Mouse (Mus musculus) macrophage (primary cell): ENCODE measurements around the gene Rab6b. TPM values are rescaled to one million over a fixed set of nuclear protein-coding genes. Genes with fewer than 3 reads are reported as not detected.

Experiments used
- H3K27ac ChIP-seq: fragments of 350-480 bp; formaldehyde crosslinking; 2 replicates; pipeline ENCODE4 v1.9.0; 2021
- H3K36me3 ChIP-seq: fragments of 350-480 bp; formaldehyde crosslinking; 2 replicates; pipeline ENCODE4 v1.9.0; 2021; ENCODE audit errors: inconsistent target
- H3K4me3 ChIP-seq: fragments of 350-480 bp; formaldehyde crosslinking; 2 replicates; pipeline ENCODE4 v1.9.0; 2021; ENCODE audit errors: inconsistent target
- H3K79me2 ChIP-seq: fragments of 350-480 bp; formaldehyde crosslinking; 2 replicates; pipeline ENCODE4 v1.9.0; 2021; ENCODE audit errors: inconsistent target
- WGBS: methylation state at CpG from one replicate; pipeline ENCODE4 v1.1.7; 2026; ENCODE audit warnings: inconsistent platforms; ENCODE audit not compliant: missing documents; 5-methylcytosine and 5-hydroxymethylcytosine counted together
- polyA plus RNA-seq: library from polyadenylated mRNA; stranded (reverse); fragments of 250-400 nt; gene quantifications from 3 replicates; pipeline ENCODE4 v1.2.4, GENCODE M21; 2018; ENCODE audit warnings: inconsistent platforms

Rab6b gene
- polyA plus RNA-seq, 1 experiment from 2014 or later, result 3.2 TPM

DNA sequence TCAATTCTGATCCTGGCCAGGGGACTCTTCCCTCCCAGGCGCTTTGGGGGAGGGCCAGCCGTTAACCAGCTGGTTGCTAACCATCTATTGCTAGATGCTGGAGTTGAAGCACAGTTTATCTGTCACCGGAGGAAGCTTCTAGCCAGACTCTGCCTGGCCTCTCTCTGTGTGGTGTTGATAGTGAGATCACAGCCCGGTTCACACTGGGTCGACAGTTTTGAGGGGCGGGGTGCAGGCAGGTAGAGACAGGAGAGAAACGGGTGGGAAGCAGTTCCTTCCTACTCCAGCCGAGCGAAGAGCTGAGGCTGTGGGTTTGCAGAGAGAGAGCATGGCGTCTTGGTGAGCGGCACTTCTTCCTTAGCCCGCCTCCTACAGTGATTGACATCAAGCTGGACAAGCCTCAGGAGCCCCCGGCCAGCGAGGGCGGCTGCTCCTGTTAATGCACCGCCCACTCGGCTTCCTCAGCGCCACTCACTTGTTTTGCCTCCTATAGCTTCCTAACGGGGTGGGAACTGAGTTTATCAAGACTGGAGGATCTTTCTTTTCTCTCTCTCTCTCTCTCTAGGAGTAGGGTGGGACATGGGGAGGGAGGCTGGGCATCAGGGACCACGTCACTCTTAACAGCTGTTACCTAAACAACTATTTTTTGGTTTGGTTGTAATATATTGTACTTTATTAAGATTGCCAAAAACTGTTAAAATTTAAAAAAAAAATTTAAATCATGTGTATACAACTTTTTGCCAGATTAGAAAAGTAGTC lies 69.4 kb downstream of the Rab6b start:
- peak overlapping the region; percentile 12; the same call in 1 of the 2 replicates for H3K4me3 ChIP-seq
- no peaks in the 10 kb centered on the region for H3K79me2 ChIP-seq
- H3K27ac ChIP-seq, result no peak overlapping the region
- no peaks in the 10 kb centered on the region for H3K36me3 ChIP-seq
- 13% methylated on average over 20 of the region's 20 CpGs for WGBS

DNA sequence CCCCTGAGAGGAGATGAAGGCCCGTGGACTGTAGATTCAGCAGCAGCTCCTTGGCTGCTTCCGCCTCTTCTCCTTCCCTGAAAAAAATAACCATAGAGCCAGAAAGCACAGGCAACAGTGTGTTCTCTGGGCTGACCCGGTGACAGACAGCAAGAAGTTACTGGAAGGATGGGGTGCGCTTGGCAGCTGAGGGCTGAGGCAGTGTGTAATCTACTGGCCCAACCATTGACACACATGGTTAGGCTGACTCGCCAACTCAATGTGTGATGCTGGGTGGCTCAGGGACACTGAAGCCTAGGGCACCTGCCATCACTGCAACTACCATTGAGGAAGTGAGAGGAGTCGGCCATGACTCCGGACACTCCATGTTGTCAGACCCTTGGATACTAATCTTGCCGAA lies 70.3 kb downstream of the Rab6b start:
- 91% methylated on average over 8 of the region's 8 CpGs for WGBS
- Histone ChIP-seq H3K27ac (no peak overlapping the region), H3K36me3 (no peaks in the 10 kb centered on the region), H3K79me2 (no peaks in the 10 kb centered on the region), H3K4me3 (no peak overlapping the region)

DNA sequence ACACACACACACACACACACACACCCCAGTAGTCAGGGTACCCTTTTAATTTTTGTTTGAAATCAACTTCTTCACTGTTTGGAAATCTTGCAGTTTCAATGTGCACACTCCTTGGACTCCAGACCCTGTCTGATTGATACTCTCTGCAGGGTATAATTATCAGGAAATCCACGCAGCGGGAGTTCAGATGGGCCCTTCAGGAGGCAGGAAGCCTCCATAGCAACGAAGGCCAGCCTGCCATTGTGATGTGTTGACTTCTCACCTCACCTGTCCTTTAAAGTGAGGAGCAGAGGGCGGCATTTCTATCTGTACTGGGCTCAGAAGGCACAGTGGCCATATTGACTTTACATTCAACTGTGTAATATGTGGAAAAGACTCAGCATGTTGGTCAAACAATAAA lies 73.3 kb downstream of the Rab6b start:
- Histone ChIP-seq H3K36me3 (peaks cover 15% of the 10 kb centered on the region), H3K4me3 (no peak overlapping the region), H3K27ac (no peak overlapping the region), H3K79me2 (no peaks in the 10 kb centered on the region)
- 83% methylated on average over 4 of the region's 4 CpGs for WGBS

DNA sequence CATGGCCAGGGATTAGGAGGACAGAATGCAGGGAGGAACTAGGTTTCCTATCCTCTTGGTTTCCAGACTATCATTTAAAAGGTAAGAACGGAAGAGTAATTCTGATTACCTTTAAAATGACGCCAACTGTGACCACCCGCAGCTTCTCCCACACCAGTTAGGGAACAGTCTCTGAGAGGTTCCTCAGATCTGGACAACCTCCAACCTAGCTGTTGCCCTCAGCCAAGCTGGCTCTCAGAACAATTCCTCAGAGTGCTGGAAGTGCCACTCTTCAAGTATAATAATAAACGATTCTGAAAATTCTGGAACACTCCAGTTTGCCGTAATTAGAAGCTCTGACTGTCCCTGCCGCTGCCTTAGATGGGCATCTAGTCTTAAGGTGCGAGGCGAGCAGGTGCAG lies 74.4 kb downstream of the Rab6b start:
- no peaks in the 10 kb centered on the region for H3K79me2 ChIP-seq
- whole genome bisulfite sequencing, result 97% methylated on average over 8 of the region's 8 CpGs

DNA sequence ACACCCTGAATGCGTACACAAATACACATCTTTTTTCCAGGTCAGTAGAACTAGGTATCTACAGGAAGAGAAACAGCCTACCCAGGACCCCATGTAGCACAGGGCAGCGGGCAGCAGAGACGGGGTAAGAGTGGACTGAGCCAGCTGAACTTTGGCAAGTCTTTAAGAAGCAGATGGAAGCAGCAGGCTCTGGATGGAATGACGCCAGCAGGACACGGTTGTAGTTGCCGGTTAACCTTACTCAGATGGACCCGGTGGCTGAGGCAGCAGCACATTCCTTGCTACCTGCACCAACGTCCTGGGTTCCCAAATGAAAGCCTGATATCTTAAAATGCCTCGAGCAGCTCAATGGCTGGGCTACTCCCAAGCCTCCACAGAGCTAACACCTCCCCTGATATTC lies 75.2 kb downstream of the Rab6b start:
- no peak overlapping the region for H3K27ac ChIP-seq
- H3K79me2 ChIP-seq, result no peaks in the 10 kb centered on the region
- peaks cover 31% of the 10 kb centered on the region for H3K36me3 ChIP-seq
- WGBS, result 88% methylated on average over 8 of the region's 9 CpGs
- no peak overlapping the region for H3K4me3 ChIP-seq

More for the DNA sequence above, 74.4 kb downstream of the Rab6b start:
- peaks cover 26% of the 10 kb centered on the region for H3K36me3 ChIP-seq
- H3K27ac ChIP-seq, result no peak overlapping the region
- H3K4me3 ChIP-seq, result no peak overlapping the region

DNA sequence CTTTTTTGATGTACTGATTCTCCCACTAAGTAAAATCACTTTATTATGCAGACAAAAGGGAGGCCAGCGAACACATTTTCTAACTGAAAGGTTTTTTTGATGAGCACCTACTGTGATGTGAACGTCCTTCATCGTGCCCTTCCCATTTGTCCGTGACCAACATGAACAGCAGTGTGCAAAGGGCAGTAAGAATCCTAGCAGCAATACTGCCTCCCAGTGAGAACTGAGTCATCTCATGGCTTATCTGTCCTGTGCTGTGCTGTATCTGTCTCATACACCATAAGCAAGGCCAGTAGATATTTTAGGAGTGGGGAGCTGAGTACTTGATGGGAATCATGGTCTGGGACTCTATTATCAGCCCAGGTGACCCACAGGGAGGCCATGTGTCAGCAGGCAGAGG lies 76.8 kb downstream of the Rab6b start:
- Histone ChIP-seq H3K4me3 (no peak overlapping the region), H3K79me2 (no peaks in the 10 kb centered on the region), H3K27ac (no peak overlapping the region), H3K36me3 (peaks cover 44% of the 10 kb centered on the region)
- WGBS, result 92% methylated on average over 4 of the region's 4 CpGs

DNA sequence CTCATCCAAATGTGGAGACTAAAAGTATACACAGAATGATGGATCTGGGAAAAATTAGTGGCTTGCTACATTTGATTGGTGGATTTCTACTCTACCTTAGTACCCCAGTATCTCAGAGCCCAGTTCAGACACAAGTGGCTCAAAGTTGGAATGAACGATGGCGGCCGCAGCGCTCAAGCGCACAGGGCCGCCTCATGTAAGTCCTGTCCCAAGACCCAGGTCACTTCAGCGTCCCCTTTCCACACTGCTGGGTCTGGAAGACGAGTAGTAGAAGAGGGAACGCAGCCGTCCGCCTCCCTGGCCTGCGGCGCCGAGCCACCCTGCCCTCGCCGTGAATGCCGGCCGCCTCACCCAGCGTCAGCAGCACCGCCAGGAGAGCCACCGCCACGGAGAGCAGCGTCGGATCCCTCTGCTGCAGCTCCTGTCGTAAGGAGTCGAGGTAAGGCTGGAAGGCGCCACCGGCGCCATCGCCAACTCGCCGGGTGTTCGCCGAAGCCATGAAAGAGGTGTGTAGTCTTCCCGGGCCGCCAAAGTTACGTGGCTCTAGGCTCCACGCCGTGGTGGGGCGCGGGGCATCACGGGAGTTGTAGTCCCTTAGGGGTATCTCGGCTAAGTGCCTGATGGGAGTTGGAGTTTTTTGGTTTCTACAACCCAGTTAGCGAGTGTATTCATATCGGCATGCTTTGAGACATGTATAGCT lies 90.1 kb downstream of the Rab6b start, which contains the start of gene Srprb:
TSS of gene Srprb (minus strand) at position 577 of the 700 bp plus-strand sequence.
- 2% methylated on average over 45 of the region's 45 CpGs for WGBS
- Histone ChIP-seq H3K27ac (no peak within 1 kb of the TSS), H3K79me2 (peaks cover 13% of the 10 kb centered on the region; the same call in 1 of the 2 replicates), H3K36me3 (peaks cover 20% of the 10 kb centered on the region; the same call in 1 of the 2 replicates), H3K4me3 (peak within 1 kb of the TSS; percentile 74)

DNA sequence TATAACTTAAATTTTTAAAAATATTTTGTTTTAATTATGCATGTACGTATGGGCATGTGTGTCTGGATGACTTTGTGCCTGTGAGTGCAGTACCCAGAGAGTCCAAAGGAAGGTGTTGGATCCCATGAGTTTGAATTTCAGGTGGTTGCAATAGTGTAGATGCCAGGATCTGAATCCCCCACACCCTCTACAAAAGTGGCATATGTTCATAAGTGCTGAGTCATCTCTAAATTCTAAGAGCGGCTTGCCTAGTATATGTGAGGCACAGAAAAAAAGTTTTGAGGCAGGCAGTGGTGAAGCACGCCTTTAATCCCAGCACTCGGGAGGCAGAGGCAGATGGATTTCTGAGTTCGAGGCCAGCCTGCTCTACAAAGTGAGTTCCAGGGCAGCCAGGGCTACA lies 94.2 kb downstream of the Rab6b start:
- Histone ChIP-seq H3K36me3 (peaks cover 19% of the 10 kb centered on the region), H3K27ac (no peak overlapping the region), H3K79me2 (peaks cover 7% of the 10 kb centered on the region; the same call in 1 of the 2 replicates), H3K4me3 (no peak overlapping the region)
- WGBS, result 91% methylated on average over 5 of the region's 5 CpGs

DNA sequence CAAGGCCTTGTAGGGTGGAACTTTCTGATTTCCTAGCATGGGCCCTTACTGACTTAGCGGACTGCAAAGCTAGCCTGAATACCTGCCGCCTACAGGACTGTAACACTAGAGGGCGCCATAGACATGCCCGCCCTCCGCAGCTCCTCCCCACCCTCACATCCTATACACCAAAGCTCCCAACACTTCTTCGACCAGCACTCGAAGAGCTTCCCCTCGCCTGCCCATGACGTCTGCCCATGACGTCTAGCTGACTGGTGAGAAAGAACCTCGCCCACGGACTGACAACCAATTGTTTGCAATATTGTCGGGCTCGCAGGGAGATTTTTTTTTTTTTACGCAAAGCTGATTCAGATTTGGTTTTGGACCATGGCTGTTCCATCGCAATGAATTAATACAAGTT lies 96.3 kb downstream of the Rab6b start:
- H3K79me2 ChIP-seq, result no peaks in the 10 kb centered on the region
- H3K4me3 ChIP-seq, result no peak overlapping the region
- 10% methylated on average over 16 of the region's 16 CpGs for WGBS

DNA sequence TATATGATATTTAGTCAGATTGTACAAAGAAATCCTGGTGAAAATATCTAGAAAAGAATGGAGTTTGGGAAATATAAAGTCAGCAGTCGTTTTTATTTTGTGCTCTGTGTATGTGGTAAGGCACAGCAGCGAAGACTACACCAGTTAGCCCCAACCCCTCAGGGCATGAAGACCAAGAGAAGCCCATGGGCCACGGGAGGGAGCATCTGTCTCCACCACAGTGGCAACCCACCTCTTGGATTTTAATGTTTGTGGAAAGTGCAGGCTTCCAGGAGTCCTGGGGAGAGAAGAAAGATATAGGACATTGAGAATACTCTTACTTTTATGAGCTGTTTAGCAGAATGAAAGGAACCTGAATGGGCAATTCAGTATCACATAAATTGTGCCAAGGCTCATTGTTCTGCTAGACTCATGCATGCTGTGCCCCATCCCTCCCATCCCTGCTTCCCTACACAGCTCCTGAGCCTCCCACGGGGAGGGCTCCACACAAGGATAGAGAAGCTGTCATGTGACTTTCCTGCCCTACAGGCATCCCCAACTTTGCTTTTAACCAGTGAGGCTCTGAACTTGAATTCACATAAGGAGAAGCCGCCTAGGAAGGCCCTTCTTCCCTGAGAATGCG lies 97.3 kb downstream of the Rab6b start:
- peaks cover 40% of the 10 kb centered on the region for H3K36me3 ChIP-seq
- no peak overlapping the region for H3K27ac ChIP-seq
- H3K4me3 ChIP-seq, result no peak overlapping the region
- H3K79me2 ChIP-seq, result no peaks in the 10 kb centered on the region
- 88% methylated on average over 6 of the region's 6 CpGs for WGBS

More for the DNA sequence above, 96.3 kb downstream of the Rab6b start:
- H3K27ac ChIP-seq, result no peak overlapping the region
- H3K36me3 ChIP-seq, result peaks cover 37% of the 10 kb centered on the region

DNA sequence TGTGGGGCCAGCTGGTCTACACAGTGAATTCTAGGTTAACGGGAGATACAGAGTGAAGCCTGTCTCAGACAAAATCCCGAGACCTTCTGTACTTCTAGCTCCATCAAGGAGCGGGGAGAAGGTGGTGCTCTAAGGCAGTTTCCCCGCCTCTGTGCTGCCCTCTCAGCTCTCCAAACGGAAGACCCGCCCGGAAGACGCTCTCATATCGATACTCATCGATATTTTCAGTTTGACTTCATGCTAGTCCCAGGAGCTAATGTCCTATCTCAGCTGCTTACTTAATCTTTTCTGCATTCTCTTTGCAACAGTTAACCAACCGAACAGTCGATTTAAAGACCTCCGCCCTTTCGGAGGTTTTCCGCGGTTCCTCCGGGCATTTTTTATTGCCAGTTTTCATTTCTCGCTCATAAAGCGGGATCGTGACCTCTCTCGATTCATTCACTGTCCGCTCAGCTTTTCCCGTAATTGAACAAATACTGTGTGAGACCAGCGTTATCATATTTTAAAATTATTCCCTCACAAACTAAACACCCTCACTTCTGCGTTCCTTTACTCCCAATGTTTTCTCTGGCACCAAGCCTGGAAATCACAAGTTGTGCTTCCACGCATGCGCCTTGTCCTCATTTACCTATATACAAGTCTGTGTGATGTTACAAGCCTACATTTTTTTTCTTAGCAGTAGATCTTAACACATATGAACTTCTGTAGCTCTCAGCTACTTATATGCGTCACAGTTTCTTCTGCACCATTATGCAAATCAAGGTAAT lies 101.2 kb downstream of the Rab6b start:
- Histone ChIP-seq H3K27ac (no peak overlapping the region), H3K36me3 (peaks cover 79% of the 10 kb centered on the region), H3K79me2 (no peaks in the 10 kb centered on the region), H3K4me3 (no peak overlapping the region)
- WGBS, result 98% methylated on average over 28 of the region's 28 CpGs

DNA sequence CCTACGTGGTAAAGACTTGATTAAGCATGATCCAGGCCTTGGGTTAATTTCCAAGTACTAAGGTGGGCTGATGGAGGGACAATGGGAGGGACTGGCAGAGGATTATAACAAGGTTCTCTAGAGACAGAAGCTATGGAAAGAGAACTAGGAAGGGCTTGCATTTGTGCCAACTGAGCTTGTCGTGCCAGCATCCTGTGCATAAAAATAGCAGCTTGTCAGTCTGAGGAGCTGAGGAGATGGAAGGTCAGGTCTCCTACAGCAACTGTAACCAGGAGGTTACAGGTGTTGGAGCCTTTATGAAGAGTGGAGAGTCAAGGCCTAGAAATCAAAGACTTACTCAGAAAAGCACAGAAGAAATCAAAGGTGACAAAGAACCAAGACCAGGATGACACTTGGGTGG lies 102.0 kb downstream of the Rab6b start:
- 64% methylated on average over 2 of the region's 2 CpGs for WGBS
- no peaks in the 10 kb centered on the region for H3K79me2 ChIP-seq
- peaks cover 87% of the 10 kb centered on the region for H3K36me3 ChIP-seq
- H3K4me3 ChIP-seq, result no peak overlapping the region
- no peak overlapping the region for H3K27ac ChIP-seq

DNA sequence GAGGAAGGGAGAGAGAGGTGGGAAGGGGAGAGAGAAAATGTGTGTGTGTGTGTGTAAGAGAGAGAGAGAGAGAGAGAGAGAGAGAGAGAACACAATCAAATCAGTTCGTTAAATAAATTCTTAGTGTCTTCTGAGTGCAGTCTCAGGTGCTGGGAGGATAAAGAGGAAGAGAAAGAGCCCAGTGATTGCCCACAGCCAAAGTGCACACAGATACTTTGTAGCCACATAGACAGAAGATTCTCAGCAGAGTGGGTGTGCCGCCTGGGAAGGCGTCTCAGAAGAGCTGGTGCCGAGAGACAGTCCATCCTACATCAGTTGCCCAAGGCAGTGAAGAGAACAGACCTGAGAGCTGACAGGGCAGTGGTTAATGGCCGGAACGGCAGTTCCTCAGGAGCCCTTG lies 102.7 kb downstream of the Rab6b start:
- whole genome bisulfite sequencing, result 91% methylated on average over 6 of the region's 6 CpGs
- peaks cover 87% of the 10 kb centered on the region for H3K36me3 ChIP-seq
- no peak overlapping the region for H3K4me3 ChIP-seq
- H3K79me2 ChIP-seq, result no peaks in the 10 kb centered on the region
- H3K27ac ChIP-seq, result no peak overlapping the region

DNA sequence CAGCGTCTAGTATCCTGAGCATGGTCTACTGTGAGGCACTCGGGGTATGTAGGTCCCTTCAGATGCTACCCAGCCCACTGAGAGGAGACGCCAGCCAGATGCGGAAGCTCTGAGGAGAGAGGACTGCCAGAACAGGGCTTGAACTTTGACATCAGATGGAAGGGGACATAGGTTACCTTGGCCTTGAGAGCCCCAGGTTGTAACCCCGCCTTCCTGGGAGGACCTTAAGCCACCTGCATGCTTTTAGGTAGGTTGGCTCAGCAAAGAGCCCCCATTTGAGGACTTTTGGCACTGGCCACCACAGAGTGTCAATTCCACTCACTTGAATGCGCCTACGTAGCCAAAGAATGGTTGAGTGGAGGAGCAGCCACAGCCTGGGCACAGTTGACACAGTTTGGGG lies 113.1 kb downstream of the Rab6b start:
- 97% methylated on average over 7 of the region's 7 CpGs for WGBS
- Histone ChIP-seq H3K27ac (no peak overlapping the region), H3K4me3 (no peak overlapping the region), H3K36me3 (peaks cover 85% of the 10 kb centered on the region), H3K79me2 (no peaks in the 10 kb centered on the region)
